Mouse (Mus musculus) liver, adult 10 weeks (tissue): ENCODE data around the gene Olfr1355. TPM values are rescaled to one million over a fixed set of nuclear protein-coding genes. Genes with fewer than 3 reads are reported as not detected.

Source experiments
- polyA plus RNA-seq: library from polyadenylated mRNA; stranded (reverse); fragments of 350-450 nt; fragmentation: Illumina TruSeq; extraction: RNeasy Lipid Tissue Mini Kit (QIAGEN cat#74804); gene quantifications from one replicate; pipeline ENCODE4 v1.2.3, GENCODE M21; 2014; ENCODE audit warnings: low read depth, low replicate concordance

Olfr1355 gene
- polyA plus RNA-seq: not detected

DNA sequence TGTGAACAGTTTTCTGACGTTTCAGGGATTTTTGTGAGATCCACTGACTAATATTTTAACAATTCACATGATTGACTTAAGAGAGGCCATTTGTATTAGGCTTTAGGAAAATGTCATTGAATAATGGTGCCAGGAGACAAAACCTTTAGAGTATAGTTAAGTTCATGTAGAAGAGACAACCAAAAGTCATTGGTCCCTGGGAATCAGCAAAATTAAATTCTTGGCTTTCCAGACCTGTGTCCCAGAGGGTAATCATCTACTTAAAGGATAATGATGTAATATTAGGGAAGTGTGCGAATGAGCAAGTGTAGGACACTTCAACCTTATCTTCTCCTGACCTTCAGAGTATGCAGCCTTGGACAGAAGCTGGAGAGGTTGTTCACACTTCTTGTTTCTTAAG, at the start of gene Olfr1355:
Olfr1355 (plus strand) TSS at position 301 of the 400 bp plus-strand sequence.

GRCm38 (mm10) chr10:78852066-78852465, 23.3 kb upstream of the Olfr1355 start, which contains the start of gene Olfr1356:
Gene Olfr1356 (minus strand): TSS chr10:78852166.

DNA sequence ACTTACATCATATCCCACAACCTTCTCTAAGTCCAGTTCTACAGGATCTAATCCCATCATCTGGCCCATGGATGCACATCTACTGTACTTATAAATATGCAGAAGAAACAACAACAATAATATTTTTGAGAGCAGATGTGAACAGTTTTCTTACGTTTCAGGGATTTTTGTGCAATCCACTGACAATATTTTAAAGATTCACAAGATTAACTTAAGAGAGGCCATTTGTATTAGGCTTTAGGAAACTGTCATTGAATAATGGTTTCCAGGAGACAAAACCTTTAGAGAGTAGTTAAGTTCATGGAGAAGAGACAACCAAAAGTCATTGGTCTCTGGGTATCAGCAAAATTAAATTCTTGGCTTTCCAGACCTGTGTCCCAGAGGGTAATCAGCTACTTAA, 37.5 kb downstream of the Olfr1355 start, which contains the start of gene Olfr1354:
Olfr1354 (plus strand) TSS at position 301 of the 400 bp plus-strand sequence.

Other genes starting within 250 kb of the Olfr1355 start
- gene Casp14, start 157.2 kb upstream of the Olfr1355 start, polyA plus RNA-seq: not detected
- gene Ccdc105, start 122.5 kb upstream of the Olfr1355 start, polyA plus RNA-seq: not detected
- gene Slc1a6, start 95.0 kb upstream of the Olfr1355 start, polyA plus RNA-seq: not detected
- gene Olfr1356, start 23.4 kb upstream of the Olfr1355 start, polyA plus RNA-seq: not detected
- not detected for gene Olfr1354, start 37.6 kb downstream of the Olfr1355 start, polyA plus RNA-seq
- not detected for gene Olfr8, start 75.1 kb downstream of the Olfr1355 start, polyA plus RNA-seq
- not detected for gene Olfr1353, start 87.8 kb downstream of the Olfr1355 start, polyA plus RNA-seq
- gene Olfr1352, start 105.5 kb downstream of the Olfr1355 start, polyA plus RNA-seq: not detected
- not detected for gene Olfr1351, start 136.9 kb downstream of the Olfr1355 start, polyA plus RNA-seq
- not detected for gene Olfr57, start 153.2 kb downstream of the Olfr1355 start, polyA plus RNA-seq
- gene 2610008E11Rik, start 222.1 kb downstream of the Olfr1355 start, polyA plus RNA-seq: 19.9 TPM